Comparison of ENCODE assay signal across 21 mouse cellular contexts in the genomic region with DNA sequence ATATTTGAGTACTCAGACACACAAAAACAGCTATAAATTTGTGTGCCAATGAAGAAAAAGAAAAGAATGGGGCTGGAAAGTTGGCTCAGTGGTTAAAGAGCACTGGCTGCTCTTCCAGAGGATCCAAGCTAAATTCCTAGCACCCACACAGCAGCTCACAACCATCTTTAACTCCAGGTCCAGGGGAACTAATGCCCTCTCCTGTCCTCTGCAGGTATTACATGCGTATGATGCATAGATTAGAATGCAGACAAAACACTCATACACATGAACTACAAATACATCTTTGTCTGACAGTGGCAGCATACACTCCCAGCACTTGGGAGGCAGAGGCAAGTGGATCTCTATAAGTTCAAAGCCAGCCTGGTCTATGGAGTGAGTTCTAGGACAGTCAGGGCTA. TPM values are rescaled to one million over a fixed set of nuclear protein-coding genes. Genes with fewer than 3 reads are reported as not detected.
DNase-seq lines count a peak whose midpoint lies in the region; ATAC-seq and TF ChIP-seq lines count a peak whose summit lies in the region.
"Had no signal": no experiment of that assay in that cellular context is flagged by ENCODE, and none has a peak within 500 bp of the region (broad histone marks: within the 10 kb centered on the region; RNA-seq: fewer than 3 reads in every experiment).

No protein-coding gene starts in this region.

- peaks cover 16% of the 10 kb centered on the region for H3K4me1 ChIP-seq in brown adipose tissue, adult 24 weeks (ENCODE audit: control insufficient read depth, insufficient read depth, insufficient read length, low read length)

- DNase-seq in CD4-positive, CD25-positive, alpha-beta regulatory T cell, adult 2 months (ENCODE audit: low read depth, low spot score): peak; percentile 41
- DNase-seq in layer of hippocampus, adult 2 months (ENCODE audit: low spot score in 2 of 2): no peak
- DNase-seq in layer of hippocampus, adult 11-12 months (ENCODE audit: low spot score): no peak
- peak; percentile 48 for DNase-seq in 3T3-L1 (ENCODE audit: low read depth, low spot score)
- DNase-seq in neural tube, embryonic 10.5 days (ENCODE audit: extremely low spot score, low spot score): no peak
- no peak for DNase-seq in adrenal gland, adult 18-20 months (ENCODE audit: low spot score in 2 of 2)
- DNase-seq: adrenal gland, postnatal 25 days; cerebellum, adult 11-12 months; cerebellum, postnatal 36 days; lung, adult 18-20 months; right cerebral cortex, postnatal 14 days; spleen, adult 18-20 months; thymus, adult 18-20 months had no signal

- peak; percentile 42 for TF ChIP-seq CTCF in layer of hippocampus, adult 2 months (conservative IDR thresholded peaks at IDR 0.05)

- no peak overlapping the region for H3K4me3 ChIP-seq in layer of hippocampus, adult 2 months
- H3K4me3 ChIP-seq in brown adipose tissue, adult 24 weeks (ENCODE audit: insufficient read depth, low read depth, low read length): no peak overlapping the region
- H3K4me3 ChIP-seq: embryonic facial prominence, embryonic 15.5 days; forebrain, embryonic 10.5 days; midbrain, embryonic 10.5 days had no signal

- ATAC-seq in CD4-positive, CD25-positive, alpha-beta regulatory T cell, adult 4 months: no peak
- ATAC-seq: activated CD4-positive, CD25-positive, alpha-beta regulatory T cell, adult 4 months; inflammation-experienced regulatory T-cells, adult 6 months had no signal

- H3K27ac ChIP-seq in layer of hippocampus, adult 2 months: no peak overlapping the region
- peak overlapping the region; percentile 65 for H3K27ac ChIP-seq in brown adipose tissue, adult 24 weeks (replicated peaks; ENCODE audit: low read depth, low read length)
- H3K27ac ChIP-seq: forebrain, embryonic 10.5 days; macrophage; midbrain, embryonic 10.5 days had no signal

RNA-seq across cellular contexts. Expression of a gene that starts 3.6 kb away (rescaled TPM):
- 10 to 100 TPM; 61.1 to 65.8 TPM for polyA plus RNA-seq in CD4-positive, CD25-positive, alpha-beta regulatory T cell, adult 4 months (2017; shearing (Covaris generic))
- 1 to 10 TPM; 2.6 TPM for total RNA-seq in layer of hippocampus, adult 2 months (2021)
- polyA plus RNA-seq in brown adipose tissue, adult 24 weeks (2012; ENCODE audit: insufficient read depth, insufficient read length, missing spikeins): 2.2 and 3.3 TPM in 2 replicates
- total RNA-seq in adrenal gland, adult 18-20 months (2021): 1 to 10 TPM; 4.7 to 5.8 TPM

RNA-seq across cellular contexts. Expression of a gene that starts 5.9 kb away (rescaled TPM):
- polyA plus RNA-seq in CD4-positive, CD25-positive, alpha-beta regulatory T cell, adult 4 months (2017; shearing (Covaris generic)): 10 to 100 TPM in 1 of 2 experiments, 1 to 10 TPM in 1; 5.9 to 15.6 TPM
- 1 to 10 TPM; 1.3 to 1.6 TPM for total RNA-seq in layer of hippocampus, adult 2 months (2021)
- 1.0 and 1.5 TPM in 2 replicates for polyA plus RNA-seq in brown adipose tissue, adult 24 weeks (2012; ENCODE audit: insufficient read depth, insufficient read length, missing spikeins)
- 1 to 10 TPM; 1.3 to 1.9 TPM for total RNA-seq in adrenal gland, adult 18-20 months (2021)

Comparison
In these comparisons a context has a peak if more than half of its experiments do, and no peak if none do; other contexts are left out.
1. DNase-seq: peak in CD4-positive, CD25-positive, alpha-beta regulatory T cell, adult 2 months (single experiment) and 3T3-L1 (single experiment); none in layer of hippocampus, adult 2 months (0 of 2), layer of hippocampus, adult 11-12 months (single experiment), neural tube, embryonic 10.5 days (single experiment) and adrenal gland, adult 18-20 months (0 of 2).